12 mouse cellular contexts compared by ENCODE assay signal in the genomic region with DNA sequence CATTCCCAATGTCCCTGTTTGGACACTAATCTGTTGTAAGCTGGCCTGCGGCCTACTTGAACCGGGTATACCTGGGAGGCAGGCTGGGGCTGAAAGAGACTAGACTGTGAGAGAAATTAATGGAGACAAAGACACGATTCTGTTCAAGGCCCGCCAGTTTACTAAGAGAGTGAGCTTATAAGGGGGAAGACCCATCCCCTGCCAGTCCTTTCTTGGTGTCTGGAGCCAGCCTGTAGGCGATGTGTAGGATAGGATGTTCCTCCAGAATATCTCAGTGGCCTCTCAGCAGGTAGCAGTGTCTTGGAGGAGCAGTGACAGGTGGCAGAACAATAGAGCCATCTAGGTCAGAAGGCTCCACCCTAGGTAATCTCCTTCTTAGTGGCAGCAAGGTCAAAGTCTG. TPM values are rescaled to one million over a fixed set of nuclear protein-coding genes. Genes with fewer than 3 reads are reported as not detected.
"Had no signal": no experiment of that assay in that cellular context is flagged by ENCODE, and none has a peak within 500 bp of the region (broad histone marks: within the 10 kb centered on the region; RNA-seq: fewer than 3 reads in every experiment).

No protein-coding gene starts in this region.

RNA-seq across cellular contexts. Expression of gene Prl2c5, which starts 37.7 kb away (rescaled TPM):
- total RNA-seq: neutrophil, adult 5-6 weeks had no signal
- polyA plus RNA-seq: neural tube, embryonic 13.5 days; neural tube, embryonic 14.5 days; neural tube, embryonic 15.5 days; small intestine, adult 2 months; spleen, adult 2 months; stomach, embryonic 14.5 days; stomach, embryonic 15.5 days; stomach, embryonic 16.5 days; stomach, postnatal 0 days; testis, adult 2 months; thymus, adult 2 months had no signal
